Mouse (Mus musculus): ENCODE measurements around the gene Olfr1513.
"Not testable (repeated sequence)": the region's sequence is repeated elsewhere in the genome, so short reads cannot be mapped to it uniquely, and the experiment has no call there.

The Olfr1513 gene

GRCm38 (mm10) chr14:52356308-52356707 lies at the start of gene Olfr1513:
TSS of gene Olfr1513 (minus strand) at chr14:52356408.
- no peak for DNase-seq

- DNase-seq = no peak
Measured at GRCm38 (mm10) chr14:52397279-52397678, 41.1 kb upstream of the Olfr1513 start, which contains the start of gene Olfr1511. TSS of gene Olfr1511 (minus strand) at chr14:52397379.

- DNase-seq = not testable (repeated sequence)
Measured at GRCm38 (mm10) chr14:52390084-52390848, 34.1 kb upstream of the Olfr1513 start.

- no peak for DNase-seq
Measured at GRCm38 (mm10) chr14:52379068-52379467, 22.9 kb upstream of the Olfr1513 start, which contains the start of gene Olfr1512. TSS of gene Olfr1512 (minus strand) at chr14:52379168.

GRCm38 (mm10) chr14:52368741-52369140 lies 12.5 kb upstream of the Olfr1513 start:
- DNase-seq = no peak

GRCm38 (mm10) chr14:52339512-52339852 lies 16.7 kb downstream of the Olfr1513 start:
- DNase-seq = no peak

GRCm38 (mm10) chr14:52338751-52339511 lies 17.3 kb downstream of the Olfr1513 start:
- peak; percentile 61 to 65 for DNase-seq

GRCm38 (mm10) chr14:52332171-52332570 lies 24.0 kb downstream of the Olfr1513 start:
- DNase-seq = no peak

- no peak for DNase-seq
Measured at GRCm38 (mm10) chr14:52331069-52331750, 25.0 kb downstream of the Olfr1513 start.

GRCm38 (mm10) chr14:52327910-52328812 lies 28.0 kb downstream of the Olfr1513 start, which contains the start of gene Sall2:
TSS of gene Sall2 (minus strand) at chr14:52328762.
- DNase-seq = no peak

- DNase-seq = no peak
Measured at GRCm38 (mm10) chr14:52327375-52327901, 28.8 kb downstream of the Olfr1513 start.

- DNase-seq = no peak
Measured at GRCm38 (mm10) chr14:52325890-52326289, 30.3 kb downstream of the Olfr1513 start.

GRCm38 (mm10) chr14:52319361-52319760 lies 36.8 kb downstream of the Olfr1513 start:
- no peak for DNase-seq

- DNase-seq = peak; percentile 68 to 73
Measured at GRCm38 (mm10) chr14:52316441-52317225, 39.6 kb downstream of the Olfr1513 start.

GRCm38 (mm10) chr14:52315792-52316440 lies 40.3 kb downstream of the Olfr1513 start:
- DNase-seq = peak; percentile 58 to 66

GRCm38 (mm10) chr14:52315283-52315780 lies 40.9 kb downstream of the Olfr1513 start:
- DNase-seq = no peak

GRCm38 (mm10) chr14:52314808-52315150 lies 41.4 kb downstream of the Olfr1513 start:
- no peak for DNase-seq

- no peak for DNase-seq
Measured at GRCm38 (mm10) chr14:52313931-52314807, 42.0 kb downstream of the Olfr1513 start.

- no peak for DNase-seq
Measured at GRCm38 (mm10) chr14:52310906-52311305, 45.3 kb downstream of the Olfr1513 start.

Data from kidney, adult 8-10 months (tissue).